Mouse (Mus musculus): ENCODE results near the gene Gjc2.

Gene Gjc2

DNA sequence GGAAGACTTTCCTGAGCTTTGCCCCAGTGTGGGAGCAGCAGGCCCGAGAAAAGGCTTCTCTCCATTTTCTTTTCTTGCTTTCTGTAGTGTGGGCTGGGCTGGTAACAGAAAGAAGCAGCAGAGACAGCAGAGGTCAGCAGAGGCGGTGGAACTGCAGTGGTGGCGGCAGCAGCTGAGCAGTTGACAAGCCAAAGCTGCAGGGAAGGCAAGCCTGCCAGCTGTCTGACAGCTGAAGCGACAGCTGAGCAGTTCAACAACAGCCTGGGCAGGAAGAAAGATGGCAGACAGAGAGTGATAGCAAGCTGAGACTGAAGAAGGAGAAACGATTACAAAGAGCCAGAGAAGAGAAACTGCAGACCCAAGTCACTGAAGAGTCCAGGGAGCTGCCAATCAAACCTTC is 21.6 kb downstream of the Gjc2 start:
- no peak for DNase-seq (ENCODE audit: low read depth, low spot score)

GRCm38 (mm10) chr11:59159558-59159957 is 23.5 kb downstream of the Gjc2 start:
- DNase-seq (ENCODE audit: low read depth, low spot score) = no peak

DNA sequence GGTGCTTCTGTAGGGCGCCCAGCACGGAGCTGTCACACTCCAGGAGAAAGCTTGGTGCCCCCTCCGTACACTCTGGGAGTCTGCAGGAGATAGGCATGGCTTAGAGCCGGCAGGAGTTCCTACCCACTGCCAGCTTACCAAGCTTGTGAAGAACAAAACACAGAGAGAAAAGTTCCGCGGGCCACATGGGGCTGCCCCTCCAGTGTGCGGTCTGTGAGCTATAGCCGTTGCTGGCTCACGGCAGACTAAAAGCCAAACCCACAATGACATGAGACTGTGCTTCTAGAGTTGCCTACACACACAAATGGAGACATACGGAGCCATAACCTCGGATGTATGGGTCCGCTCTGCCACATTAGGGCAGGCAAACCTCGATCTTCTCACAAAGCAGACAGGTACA is 23.9 kb downstream of the Gjc2 start:
- no peak for DNase-seq (ENCODE audit: low read depth, low spot score)

DNA sequence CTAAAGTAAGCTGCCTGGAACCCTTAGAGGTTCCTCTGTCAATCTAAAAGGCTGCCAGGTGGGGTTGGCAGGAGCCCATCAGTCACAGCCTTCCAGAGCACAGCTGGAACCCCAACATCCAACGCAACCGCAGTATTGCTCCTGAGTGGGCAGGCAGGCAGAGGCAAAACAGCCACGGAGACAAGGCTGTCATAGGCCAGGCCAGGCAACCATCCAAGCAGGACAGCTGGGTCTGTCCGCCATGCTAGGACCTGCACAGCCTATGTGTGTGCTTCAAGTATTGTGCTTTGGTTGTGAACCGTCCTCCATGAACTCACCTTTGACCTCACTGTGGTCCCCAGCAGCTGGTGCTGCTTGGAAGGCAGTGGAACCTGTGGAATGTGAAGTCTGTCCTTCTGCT is 27.1 kb downstream of the Gjc2 start:
- no peak for DNase-seq (ENCODE audit: low read depth, low spot score)

GRCm38 (mm10) chr11:59154220-59154619 is 28.8 kb downstream of the Gjc2 start:
- DNase-seq (ENCODE audit: low read depth, low spot score) = no peak

DNA sequence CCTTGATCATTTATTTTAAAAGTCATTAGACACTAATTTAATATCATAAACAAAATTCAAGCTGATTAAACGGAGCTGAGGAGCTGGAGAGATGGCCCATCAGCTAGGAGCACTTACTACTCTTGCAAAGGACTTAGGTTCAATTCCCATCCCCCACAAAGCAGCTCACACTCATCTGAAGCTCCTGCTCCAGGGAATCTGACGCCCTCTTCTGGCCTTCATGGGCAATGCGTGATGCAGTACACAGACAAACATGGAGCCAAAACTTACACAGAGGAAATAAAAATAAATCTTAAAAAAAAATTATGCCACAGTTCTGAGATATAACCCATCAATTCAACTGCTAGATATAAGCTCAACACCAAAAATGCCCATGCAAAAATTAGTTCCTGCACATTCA is 31.3 kb downstream of the Gjc2 start:
- DNase-seq (ENCODE audit: low read depth, low spot score) = no peak

DNA sequence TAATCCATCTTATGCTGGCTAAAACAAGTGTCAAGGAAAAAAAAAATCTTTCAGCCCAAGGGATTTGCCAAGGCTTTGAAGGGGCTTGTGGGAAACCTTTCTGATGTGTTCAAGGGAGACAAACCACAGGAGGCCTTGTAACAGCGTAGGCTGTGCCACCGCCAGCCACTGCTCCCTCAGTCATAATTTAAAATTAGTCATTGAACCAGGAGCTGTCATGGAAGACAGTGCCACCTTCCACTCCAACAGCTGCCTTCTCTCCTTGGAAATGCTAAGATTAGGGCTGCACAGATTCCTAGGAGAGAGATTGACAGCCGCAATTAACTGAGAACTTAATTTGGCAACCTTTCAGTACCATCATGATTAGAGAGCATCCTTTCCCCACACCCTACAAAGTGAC is 33.7 kb downstream of the Gjc2 start:
- no peak for DNase-seq (ENCODE audit: low read depth, low spot score)

DNA sequence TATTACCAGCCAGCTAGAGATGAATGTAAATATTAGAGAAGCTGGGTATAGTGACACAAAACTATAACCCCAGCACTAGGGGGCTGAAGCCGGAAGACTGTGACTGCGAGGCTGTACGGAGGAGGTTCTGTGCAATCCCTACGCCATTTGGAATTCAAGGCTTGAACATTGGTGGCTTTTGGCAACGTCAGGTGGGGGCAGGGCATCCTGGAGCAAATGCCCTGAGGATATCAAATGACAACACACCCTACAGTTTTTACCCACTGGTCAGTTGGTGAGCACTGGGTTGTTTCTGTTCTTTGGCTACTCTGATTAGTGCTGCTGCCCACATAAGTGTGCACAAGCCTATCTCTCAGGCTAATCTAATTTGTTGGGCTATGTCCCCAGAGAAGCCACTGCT is 40.1 kb downstream of the Gjc2 start:
- DNase-seq (ENCODE audit: low read depth, low spot score) = no peak

DNA sequence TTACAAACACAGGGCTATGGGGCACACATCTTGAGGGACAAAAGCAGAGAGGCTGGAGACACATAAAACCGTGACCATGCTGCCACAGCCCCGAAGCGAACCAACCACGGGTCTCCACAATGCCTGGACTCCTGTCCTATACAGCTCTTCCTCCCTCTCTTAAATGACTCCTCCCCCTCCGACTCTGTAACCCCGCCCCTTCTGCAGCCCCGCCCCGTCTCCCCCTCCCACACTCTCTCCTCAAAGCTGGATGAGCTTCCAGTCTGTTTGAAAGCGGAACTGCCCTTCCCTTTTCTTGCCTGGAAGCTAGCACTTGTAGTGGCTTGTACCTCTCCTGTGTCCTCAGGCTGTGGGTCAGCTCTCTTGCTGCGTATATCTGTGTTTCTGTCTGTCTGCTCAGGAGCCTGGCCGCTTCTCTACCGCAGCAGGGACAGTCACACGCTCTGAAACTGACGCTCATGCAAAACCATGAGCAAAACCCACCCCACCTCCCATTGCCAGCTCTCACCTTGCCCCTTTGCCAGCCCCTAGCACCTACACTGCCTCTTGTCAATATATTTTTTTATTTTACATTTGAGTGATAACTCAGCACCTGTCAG is 41.1 kb downstream of the Gjc2 start:
- DNase-seq (ENCODE audit: low read depth, low spot score) = no peak

DNA sequence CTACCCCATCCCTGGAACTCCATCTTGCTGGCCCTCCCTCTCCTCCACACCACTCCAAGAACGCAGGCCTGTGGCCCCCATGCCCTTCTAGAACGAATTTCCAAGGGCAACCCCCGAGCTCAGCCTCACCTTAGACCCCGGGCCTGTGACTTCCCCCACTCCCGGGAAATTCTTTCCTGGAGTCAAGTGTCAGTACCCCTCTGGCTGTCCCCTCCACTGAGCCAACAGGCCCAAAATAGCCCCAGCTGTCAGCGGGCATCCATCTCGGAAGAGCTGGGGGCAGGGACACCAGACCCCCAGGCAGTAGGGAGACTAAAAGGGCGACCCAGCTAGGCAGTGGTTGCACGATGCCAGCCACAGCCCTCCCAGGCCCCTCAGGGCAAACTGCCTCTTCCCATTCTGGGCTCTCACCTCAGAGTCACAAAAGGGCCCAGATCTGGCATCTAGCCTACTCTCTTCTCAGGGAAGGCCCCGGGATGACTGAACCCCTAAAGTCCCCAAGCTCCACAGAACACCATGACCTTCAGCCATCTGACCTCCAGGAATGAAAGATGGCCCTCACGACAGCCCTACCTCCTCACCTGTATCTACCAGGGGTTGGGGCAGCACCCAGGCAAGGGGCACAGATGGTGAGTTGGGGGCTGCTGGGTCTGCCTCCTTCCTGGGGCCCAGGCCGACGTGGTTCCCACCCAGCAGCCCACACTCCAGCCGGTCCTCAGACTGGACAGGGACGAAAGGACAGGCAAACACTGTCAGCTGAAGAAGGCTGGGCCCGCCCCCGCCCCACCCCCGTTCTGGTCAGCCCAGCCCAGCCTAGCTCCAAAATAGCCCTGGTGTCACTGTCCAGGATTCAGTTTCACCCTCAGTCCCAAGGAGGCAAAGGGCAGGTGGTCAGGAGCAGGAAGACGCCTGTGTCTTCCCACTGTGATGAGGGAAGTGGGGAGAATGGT is 44.2 kb downstream of the Gjc2 start:
- DNase-seq (ENCODE audit: low read depth, low spot score) = no peak

DNA sequence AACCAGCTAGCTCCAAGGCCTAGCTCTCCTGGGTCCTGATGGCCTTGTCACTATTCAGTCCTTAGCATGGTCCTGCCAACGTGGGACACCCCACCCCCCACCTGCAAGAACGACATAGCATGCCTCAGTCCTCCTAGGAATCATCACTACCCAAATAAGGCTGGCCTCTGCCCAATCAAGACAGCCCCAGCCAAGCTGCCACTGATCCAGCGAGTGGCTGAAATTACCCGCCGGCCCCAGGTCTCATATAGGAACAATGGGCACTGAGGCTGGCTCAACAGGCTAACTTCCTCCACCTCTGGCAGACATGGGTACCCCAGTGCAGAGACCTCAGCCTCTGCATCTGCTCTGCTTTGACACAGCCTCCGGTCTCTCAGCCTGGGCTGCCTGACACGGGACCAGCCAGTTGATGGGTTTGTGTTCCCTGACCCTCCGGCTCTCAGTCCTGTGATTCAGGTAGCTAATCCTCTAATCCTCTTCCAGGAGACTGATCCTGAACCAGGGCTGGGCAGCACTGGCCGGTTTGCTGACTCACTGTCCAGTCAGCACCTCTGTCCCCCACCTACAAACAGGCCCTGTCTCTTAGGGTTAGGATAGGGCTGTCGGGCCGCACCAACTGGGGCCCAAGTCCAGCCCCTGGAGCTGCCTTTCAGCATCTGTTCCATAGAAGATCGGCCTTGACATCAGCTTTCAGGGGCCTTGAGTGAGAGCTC is 45.9 kb downstream of the Gjc2 start:
- no peak for DNase-seq (ENCODE audit: low read depth, low spot score)

GRCm38 (mm10) chr11:59135904-59136452 is 47.0 kb downstream of the Gjc2 start, which contains the start of gene Obscn:
Obscn (minus strand) TSS chr11:59136402.
- DNase-seq (ENCODE audit: low read depth, low spot score) = no peak

GRCm38 (mm10) chr11:59135051-59135820 is 47.8 kb downstream of the Gjc2 start:
- no peak for DNase-seq (ENCODE audit: low read depth, low spot score)

DNA sequence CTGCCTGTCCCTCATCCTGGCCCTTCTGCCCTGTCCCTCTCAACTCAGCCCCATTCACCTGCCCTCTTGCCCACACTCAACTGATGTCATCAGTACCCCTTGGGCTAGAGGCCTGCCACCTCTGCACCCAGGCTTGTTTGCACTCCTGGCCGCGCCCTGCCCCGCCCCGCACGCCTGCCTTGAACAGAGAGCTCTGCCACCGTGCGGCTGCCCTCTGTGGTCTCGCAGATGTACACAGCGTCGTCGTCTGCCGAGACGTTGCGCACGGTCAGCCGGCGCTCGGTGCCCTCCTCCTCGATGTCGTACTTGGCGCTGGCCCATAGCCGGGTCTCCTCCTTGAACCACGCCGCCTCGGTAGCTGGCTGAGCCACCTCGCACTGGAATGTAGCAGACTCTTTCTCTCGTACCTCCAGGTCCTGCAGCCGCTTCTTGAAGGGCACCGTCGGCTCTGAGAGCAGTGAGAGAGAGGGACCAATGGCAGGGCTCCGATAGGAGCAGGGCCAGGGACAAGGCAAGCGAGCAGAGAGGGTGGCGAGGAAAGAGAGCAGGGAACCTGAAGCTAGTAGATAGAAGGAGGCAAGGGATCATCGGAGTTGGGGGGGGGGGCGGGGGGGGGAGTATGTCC is 48.5 kb downstream of the Gjc2 start:
- DNase-seq (ENCODE audit: low read depth, low spot score) = no peak

GRCm38 (mm10) chr11:59132065-59132464 is 50.9 kb downstream of the Gjc2 start:
- no peak for DNase-seq (ENCODE audit: low read depth, low spot score)

DNA sequence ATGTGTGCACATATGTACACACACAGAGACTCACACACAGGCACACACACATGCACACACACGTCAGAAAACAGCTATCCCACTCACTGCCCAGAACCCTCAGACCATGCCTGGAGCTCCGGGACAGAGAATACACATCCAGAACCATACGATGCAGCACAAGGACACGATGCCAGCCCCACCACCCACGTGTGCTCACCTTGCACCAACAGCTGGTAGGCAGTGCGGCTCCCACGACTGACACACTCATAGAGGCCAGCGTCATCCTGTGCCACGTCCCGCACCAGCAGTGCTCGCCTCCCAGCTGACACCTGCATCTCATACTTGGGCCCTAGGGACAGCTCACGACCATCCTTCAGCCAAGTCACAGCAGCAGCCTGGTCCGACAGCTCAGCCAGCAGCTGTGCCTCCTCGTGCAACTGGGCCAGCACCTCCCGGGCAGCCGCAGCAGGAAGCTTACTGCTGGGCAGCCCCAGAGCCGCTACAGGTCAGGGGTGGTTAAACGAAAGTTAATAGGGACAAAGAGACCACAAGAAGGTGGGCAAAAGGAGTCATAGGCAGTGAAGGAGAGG is 51.6 kb downstream of the Gjc2 start:
- no peak for DNase-seq (ENCODE audit: low read depth, low spot score)

- no peak for DNase-seq (ENCODE audit: low read depth, low spot score)
Observed at GRCm38 (mm10) chr11:59130782-59131181, 52.2 kb downstream of the Gjc2 start.

Data from 3T3-L1 (cell line).